Mouse (Mus musculus) megakaryocyte, embryonic 14.5 days (primary cell): ENCODE measurements at regions not wholly inside any gene's neighbourhood (a gene's known extent, or its start where the extent isn't known, plus 50 kb on each side); places are given as distances from the start of the nearest gene placed in this dataset.

Source experiments
- FLI1 ChIP-seq: IDR thresholded peaks from 2 replicates; pipeline ENCODE4 v1.6.1; 2012; ENCODE audit warnings: low read length, inconsistent platforms, mixed read lengths
- GATA1 ChIP-seq: IDR thresholded peaks from 3 replicates; pipeline ENCODE4 v1.6.1; 2012; ENCODE audit warnings: mixed read lengths, low read length, inconsistent platforms, borderline replicate concordance

GRCm38 (mm10) chr10:119031282-119032275 lies 161.6 kb upstream of the Dyrk2 start:
- TF ChIP-seq GATA1 (no peak), FLI1 (no peak)
